Mouse (Mus musculus) NIH3T3 (cell line): ENCODE results near the gene Tceal3.
"Not testable (repeated sequence)": the region's sequence is repeated elsewhere in the genome, so short reads cannot be mapped to it uniquely, and the experiment has no call there.

ENCODE experiments used
- DNase-seq: peaks from one replicate; pipeline ENCODE4 v3.0.0-alpha.2; 2012; ENCODE audit warnings: low read depth

Tceal3 gene

GRCm38 (mm10) chrX:136590199-136590896, at the start of gene Tceal3:
TSS of gene Tceal3 (plus strand) at chrX:136590842.
- DNase-seq = peak; percentile 55

DNA sequence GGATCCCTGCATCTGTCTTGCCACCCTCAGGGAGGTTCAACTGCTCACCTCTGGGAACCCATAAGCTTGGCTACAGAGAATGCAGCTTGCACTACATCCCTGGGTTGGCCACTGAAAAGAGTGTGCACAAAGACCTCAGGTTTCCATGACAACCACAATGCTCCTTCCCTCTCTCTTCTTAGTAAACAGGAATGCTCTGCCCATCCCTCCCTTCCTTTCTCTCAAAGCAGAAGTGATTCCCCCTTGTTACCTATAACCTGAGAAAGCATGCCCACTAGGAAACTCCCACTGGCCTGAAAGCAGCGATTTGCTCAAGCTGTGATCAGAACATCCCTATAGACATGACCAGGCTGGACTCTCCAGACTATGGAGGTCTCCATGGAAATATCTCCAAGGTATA, 46.7 kb upstream of the Tceal3 start, which contains the start of gene Kir3dl2:
Gene Kir3dl2, minus strand, starts transcription at position 101 of the 400 bp plus-strand sequence.
- not testable (repeated sequence) for DNase-seq

- not testable (repeated sequence) for DNase-seq
Observed at GRCm38 (mm10) chrX:136569094-136569493, 21.5 kb upstream of the Tceal3 start.

GRCm38 (mm10) chrX:136584617-136585016, 6.0 kb upstream of the Tceal3 start:
- DNase-seq = no peak

DNA sequence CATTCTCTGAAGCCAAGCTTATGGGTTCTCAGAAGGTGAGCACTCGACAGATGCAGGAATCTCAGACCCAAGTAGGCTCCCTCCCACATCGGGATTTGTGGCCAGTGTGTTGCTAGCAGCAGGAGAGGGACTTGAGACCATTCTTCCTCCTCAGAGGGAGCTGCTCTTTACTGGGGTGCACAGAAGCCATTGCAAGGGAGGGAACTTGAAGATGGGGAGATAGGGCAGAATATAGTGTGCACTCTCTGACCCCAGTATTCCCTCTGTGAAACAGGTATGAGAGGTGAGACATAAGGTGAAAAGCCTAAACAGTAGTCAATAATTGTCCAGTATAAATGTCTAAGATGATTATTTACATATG, 235 bp downstream of the Tceal3 start:
- DNase-seq = no peak

- no peak for DNase-seq
Observed at GRCm38 (mm10) chrX:136599416-136599815, 8.8 kb downstream of the Tceal3 start.

GRCm38 (mm10) chrX:136606951-136607350, 16.3 kb downstream of the Tceal3 start:
- DNase-seq = no peak

DNA sequence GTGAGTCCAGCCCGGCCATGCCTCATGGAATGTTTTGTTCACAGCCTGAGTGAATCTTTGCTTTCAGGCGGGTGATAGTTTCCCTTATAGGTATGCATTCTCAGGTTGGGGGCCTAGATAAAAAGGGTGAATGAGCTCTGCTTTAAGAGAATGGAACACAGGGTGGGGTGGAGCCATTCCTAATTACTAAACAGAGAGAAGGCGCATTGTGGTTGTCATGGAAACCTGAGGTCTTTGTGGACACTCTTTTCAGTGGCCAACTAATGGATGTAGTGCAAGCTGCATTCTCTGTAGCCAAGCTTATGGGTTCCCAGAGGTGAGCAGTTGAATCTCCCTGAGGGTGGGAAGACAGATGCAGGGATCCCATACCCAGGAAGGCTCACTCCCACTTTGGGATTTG, 16.8 kb downstream of the Tceal3 start:
- DNase-seq = no peak

DNA sequence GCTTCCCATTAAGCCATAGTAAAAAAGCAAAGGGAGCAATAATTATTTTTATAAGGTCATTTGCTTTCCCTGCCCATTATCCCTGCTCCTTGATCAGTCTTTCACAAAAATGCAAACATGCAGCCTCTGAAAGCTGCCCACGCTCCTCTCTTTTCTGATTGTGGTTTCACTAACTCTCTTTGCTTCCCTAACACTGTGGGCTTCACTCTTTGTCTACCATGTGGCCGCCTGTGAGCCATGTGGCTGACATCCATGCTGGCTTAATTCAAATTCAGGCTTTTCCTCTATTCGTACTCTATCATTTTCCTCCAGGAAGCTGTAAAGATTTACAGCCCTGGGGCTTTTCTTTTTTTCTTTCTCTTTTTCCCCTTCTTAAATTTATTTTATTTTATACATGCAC, 20.7 kb downstream of the Tceal3 start:
- DNase-seq = no peak

DNA sequence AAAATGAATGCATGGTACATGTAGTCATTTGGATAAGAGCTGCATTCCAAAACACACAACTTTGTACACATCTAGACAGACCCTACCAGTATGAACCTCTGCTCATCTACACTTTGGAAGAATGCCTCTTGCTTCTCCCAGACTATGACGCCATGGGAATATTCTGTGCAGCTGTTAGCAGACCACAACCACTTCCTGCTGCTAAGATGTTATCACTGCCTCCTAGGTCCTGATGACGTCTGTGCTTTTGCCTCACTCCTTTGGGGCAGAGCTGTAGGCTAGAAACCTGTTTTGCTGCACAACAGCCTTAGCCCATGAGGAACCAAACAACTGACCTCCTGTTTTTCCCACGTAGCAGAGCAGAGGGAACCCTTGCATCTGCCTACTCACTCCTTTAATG, 25.2 kb downstream of the Tceal3 start:
- DNase-seq = not testable (repeated sequence)

- peak; percentile 67 for DNase-seq
Observed at GRCm38 (mm10) chrX:136624905-136625569, 34.4 kb downstream of the Tceal3 start.

GRCm38 (mm10) chrX:136625959-136626358, 35.3 kb downstream of the Tceal3 start:
- no peak for DNase-seq

DNA sequence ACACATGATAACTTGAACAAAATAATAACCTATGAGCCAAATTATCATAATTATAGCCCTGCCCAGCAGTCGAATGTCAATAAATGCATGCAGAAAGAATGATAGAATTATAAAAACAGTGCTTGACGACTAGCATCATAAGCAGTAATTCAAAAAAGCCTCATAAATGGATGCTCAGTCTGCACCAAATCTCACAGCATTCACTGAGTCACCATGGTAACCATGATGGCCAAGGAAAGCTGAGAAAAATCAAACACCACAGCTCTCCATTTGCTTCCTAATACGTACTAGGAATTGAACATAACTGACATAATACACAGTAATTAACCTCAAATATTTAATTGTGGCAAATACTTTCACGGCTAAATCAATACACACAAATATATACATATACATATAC, 44.5 kb downstream of the Tceal3 start:
- DNase-seq = no peak

GRCm38 (mm10) chrX:136639754-136640153, 49.1 kb downstream of the Tceal3 start:
- peak; percentile 5 for DNase-seq

GRCm38 (mm10) chrX:136645857-136646256, 55.2 kb downstream of the Tceal3 start:
- not testable (repeated sequence) for DNase-seq

DNA sequence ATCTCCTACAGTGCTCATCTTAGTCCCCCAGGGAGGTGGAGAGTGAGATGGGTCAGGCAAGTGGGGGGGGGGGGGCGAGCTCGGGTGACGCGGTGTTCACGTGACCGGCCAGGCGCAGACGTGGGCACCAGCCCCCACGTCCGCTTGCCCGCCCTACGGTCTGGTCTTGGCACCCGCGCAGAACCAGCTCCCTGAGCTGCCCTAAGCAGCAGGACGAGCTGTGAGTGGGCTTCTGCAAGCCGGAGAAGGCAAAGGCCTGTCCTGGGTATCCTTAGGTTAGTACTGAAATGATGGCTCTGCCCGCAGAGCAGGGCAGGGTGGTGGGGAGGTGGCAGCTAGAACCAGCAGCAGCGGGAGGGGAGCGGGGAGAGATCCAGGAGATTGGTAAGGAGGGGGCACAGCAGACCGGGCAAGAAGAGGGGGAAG, 75.7 kb downstream of the Tceal3 start:
- DNase-seq = no peak

GRCm38 (mm10) chrX:136666762-136667464, 76.3 kb downstream of the Tceal3 start:
- not testable (repeated sequence) for DNase-seq

DNA sequence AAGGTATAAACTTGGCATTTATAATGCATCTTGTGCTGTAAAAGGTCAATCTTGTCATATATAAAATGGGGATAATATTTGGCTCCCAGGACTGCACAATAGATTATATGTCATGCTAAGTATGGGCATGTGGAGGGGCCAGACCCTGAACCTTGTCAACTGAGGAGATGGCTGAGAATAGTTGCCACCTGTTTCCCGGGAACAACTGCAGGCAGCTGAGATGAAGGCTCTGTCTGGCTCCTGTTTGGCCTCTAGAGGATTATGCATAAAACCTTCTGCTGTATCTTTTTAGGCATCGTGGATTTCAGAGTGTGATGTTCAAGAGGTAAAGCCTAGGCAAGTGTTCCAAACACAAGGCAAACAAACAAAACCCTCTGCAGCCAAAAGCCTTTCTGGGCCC, 78.2 kb downstream of the Tceal3 start:
- DNase-seq = no peak

DNA sequence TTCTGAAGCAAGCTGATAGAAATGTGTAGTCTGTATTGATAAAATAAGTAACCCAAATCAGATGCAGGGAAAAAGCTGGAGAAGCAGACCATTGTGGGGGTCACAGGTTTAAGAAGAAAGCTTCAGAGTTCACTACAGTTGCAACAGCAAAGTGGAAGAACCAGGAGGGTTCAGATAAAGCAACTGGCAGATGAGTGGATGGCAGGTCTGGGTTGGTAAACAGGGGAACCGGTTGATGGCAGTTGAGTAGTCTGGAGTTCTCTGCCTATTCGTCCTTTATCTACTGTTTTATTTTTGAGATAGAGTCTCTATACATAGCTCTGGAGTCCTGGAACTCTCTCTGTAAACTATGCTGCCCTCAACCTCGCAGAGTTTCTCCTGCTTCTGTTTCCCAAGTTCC, 90.3 kb downstream of the Tceal3 start:
- DNase-seq = no peak

GRCm38 (mm10) chrX:136691606-136692293, 101.1 kb downstream of the Tceal3 start:
- DNase-seq = not testable (repeated sequence)

GRCm38 (mm10) chrX:136692294-136692675, 101.6 kb downstream of the Tceal3 start:
- no peak for DNase-seq

DNA sequence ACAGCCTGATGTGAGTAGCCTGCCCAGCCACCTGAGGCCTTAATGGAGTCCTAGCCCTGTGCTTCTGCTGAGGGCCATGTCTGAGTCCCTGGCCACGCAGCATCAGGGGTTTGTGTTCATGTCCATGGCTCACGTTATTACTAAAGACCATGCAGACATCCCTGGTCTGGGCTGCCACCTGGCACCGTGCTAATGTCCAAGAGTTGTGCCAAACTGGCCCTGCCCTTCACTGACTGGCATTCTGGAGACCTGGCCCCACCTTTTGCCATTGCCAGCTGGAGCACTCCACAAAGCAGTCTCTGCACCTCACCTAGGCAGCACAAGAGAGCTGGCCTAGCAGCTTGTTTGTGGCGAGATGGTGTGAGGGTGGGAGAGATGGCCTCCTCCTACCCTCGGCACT, 102.6 kb downstream of the Tceal3 start:
- no peak for DNase-seq
